Mouse (Mus musculus) regulatory T cell (primary cell): ENCODE data around the gene Mrps24.

Experiments
- in situ Hi-C: fragments of 300-600 bp; cut with MboI, MseI; formaldehyde crosslinking; loops from one replicate; pipeline ENCODE4 v1.15.1; 2025; ENCODE audit warnings: high pct_unique_total_duplicates

Gene Mrps24

DNA sequence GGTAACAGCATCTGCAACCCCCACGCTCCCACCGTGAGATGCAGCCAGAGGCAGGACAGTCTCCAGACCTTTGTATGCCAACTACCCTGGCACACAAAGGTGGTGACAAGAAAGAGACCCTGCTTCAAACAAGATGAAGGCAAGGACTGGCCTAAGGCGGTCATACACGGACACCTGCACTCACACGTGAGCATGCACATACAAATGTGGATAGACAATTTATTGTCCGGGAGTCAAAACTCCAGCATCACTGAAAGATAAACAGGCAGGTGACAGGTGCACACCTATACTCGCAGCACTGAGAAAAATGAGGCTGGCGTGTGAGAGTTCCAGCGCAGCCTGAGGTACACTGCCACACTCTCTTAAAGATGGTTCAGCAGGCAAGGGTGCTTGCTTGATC is 9.5 kb downstream of the Mrps24 start:
- in situ Hi-C loops: no loop called here

GRCm38 (mm10) chr11:5703341-5703740 is 12.1 kb downstream of the Mrps24 start:
- in situ Hi-C loops: no loop called here

- in situ Hi-C loops: no loop called here
These were observed 12.5 kb downstream of the Mrps24 start for GRCm38 (mm10) chr11:5702957-5703332.

DNA sequence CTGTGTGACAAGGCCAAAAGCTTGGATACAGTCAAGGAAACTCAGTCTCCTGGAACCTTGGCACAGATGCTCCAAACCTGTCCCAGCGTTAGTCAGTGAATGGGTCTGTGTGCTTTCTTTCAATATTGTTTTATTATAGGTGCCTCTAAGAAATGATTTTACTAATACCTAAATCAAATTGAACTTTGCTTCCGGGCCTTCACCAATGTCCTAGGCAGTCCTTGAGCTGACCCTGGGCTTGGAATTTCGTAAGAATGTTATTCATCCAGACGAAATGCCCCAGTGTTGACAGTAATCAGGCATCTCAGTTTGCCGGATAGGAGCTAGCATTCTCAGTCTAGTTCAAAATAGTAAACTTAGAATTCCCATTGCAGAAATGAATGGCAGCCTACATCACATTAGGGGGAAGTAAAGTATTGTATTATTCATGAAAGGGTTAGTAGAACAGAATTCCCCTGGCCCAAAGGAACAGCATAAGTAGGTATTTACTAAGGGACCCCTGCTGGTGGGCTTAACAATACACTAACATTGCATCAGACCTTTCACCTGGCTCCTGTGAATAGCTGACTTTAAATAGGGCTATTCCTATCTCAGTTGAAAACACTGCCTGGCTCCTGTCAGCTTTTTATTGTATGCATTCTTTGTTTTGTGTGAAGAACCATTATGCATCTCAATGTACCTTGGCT is 13.1 kb downstream of the Mrps24 start:
- in situ Hi-C loops: no loop called here

DNA sequence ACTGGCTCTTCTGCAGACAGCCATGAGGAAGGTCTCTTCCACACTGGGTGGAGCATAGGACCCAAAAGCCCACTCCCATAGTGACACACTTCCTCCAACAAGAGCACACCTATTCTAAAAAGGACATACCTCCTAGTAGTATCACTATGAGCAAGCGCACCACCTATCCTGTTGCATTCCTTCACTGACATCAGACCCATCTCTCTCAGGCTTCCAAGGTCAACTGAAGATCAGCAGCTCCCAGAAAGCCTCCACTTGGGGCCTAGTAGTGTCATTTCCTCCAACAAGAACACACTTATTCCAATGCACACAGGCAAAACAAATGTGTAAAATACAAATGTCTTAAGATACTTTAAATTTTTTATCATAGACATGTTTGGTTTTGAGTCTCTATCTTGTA is 13.7 kb downstream of the Mrps24 start:
- in situ Hi-C loops: no loop called here

DNA sequence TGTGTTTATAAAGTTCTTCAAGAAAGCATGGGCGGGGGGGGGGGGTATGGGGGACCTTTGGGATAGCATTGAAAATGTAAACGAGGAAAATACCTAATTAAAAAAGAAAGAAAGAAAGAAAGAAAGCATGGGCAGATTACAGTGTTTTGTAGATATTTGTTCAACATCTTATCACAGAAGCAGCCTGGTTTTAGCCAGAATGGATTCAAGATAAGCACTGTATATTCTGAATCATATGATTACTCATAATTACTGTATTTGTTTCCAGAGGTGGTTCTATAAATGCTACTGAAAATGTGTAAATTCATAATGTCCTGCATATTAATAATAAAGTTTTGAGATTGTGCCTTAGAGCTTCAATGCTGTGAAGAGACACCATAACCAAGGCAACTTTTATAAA is 14.2 kb downstream of the Mrps24 start:
- in situ Hi-C loops: no loop called here

DNA sequence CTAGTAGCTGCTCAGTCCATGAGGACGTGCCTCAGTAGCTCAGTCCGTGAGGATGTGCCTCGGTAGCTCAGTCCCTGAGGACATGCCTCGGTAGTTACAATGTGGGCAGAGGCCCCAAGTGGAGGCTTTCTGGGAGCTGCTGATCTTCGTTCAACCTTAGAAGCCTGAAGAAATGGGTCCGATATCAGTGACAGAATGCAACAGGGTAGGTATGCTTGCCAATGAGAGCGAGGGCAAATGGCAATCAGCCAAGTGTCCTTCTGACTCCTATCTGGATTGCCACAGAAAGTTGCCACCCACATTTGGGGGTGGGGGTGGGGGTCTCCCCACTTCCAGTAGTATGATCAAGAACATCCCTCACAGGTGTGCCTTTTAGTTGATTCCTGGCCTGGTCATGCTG is 14.7 kb downstream of the Mrps24 start:
- in situ Hi-C loops: no loop called here

DNA sequence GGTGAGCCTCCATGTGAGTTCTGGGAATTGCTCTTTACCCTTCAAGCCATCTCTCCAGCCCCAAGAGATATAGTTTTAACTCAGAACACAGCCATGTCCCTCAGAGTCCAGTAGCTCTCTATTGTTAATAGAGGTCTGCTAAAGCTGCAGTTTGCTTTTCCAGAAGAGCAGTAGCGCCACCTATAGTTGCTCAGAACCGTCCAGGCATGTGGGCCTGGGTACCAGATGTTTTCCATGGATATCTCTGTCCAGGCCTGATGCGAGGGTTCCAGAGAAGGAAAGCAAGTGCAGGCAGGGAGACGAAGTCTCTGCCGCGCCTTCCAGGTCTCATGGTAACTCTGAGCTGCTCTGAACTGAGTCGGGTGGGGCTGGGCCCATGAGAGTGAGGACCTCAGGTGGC is 23.7 kb downstream of the Mrps24 start:
- in situ Hi-C loops: no loop called here

DNA sequence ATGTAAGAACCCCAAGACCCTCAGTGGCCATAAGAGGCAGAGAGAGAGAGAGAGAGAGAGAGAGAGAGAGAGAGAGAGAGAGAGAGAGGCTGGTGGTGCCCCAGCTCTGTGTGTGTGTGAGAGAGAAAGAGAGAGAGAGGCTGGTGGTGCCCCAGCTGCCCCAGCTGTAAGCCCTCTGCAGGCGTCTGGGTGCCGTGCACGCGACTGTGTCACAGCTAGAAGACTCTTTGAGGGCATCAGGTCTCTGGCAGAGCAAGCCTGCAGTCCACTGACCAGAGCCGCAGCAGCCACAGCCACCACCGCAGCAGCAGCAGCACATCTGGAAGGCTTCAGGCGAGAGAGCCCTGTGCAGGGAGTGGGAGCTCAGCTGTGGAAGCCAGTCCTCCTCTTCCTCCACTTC is 31.2 kb downstream of the Mrps24 start:
- in situ Hi-C loops: no loop called here

- in situ Hi-C loops: no loop called here
These were observed 32.9 kb downstream of the Mrps24 start for GRCm38 (mm10) chr11:5682541-5682940.
